Mouse (Mus musculus) thymus, adult 2 months (tissue): ENCODE measurements around the gene Bcap31.

Experiments
- CTCF ChIP-seq: fragments of 200-500 bp; IDR thresholded peaks from 2 replicates; pipeline ENCODE4 v1.5.1; 2012; ENCODE audit warnings: mild to moderate bottlenecking, control low read depth, low read length, moderate library complexity, borderline replicate concordance; ENCODE audit not compliant: control insufficient read depth, poor library complexity, insufficient read depth; ENCODE audit errors: extremely low read depth
- POLR2A ChIP-seq: fragments of 200-500 bp; IDR thresholded peaks from 2 replicates; pipeline ENCODE4 v1.6.1; 2012; ENCODE audit warnings: mild to moderate bottlenecking, low read length, control low read depth, moderate library complexity; ENCODE audit not compliant: control insufficient read depth, poor library complexity, insufficient read depth; ENCODE audit errors: extremely low read depth

DNA sequence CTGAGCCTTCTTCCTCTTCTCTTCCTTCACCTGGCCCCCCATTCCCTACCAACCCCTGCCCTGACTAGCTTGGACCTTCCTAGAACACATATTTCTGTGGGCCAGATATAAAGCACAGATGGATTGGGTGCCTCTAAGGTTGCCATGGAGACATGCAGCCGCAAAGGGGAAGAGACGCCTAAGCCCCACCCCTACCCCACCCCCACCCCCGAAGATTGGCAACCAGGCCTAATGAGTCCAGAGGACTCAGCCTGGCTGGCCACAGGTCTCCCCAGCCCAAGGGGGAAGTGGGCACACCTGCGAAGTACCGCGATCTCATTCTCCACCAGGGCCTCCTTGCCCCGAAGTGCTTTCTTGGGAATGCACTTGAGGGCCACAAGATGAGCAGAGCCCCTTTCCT is 57.6 kb downstream of the Bcap31 start:
- no peak for TF ChIP-seq CTCF
- no peak for TF ChIP-seq POLR2A
